Mouse (Mus musculus) lung, adult 2 months (tissue): ENCODE results near the gene Akr1c13. TPM values are rescaled to one million over a fixed set of nuclear protein-coding genes. Genes with fewer than 3 reads are reported as not detected.
A peak's percentile ranks its signal among the peaks of the same experiment; 100 is the strongest.
"Not testable (repeated sequence)": the region's sequence is repeated elsewhere in the genome, so short reads cannot be mapped to it uniquely, and the experiment has no call there.

Experiments used
- DNase-seq: peaks from one replicate; pipeline ENCODE4 v3.0.0; 2022
- H3K4me1 ChIP-seq: fragments of 200-500 bp; 2 replicates; pipeline ENCODE4 v1.6.1; 2011; ENCODE audit warnings: low read length; ENCODE audit not compliant: control insufficient read depth, insufficient read depth
- H3K4me3 ChIP-seq: fragments of 200-500 bp; replicated peaks from 2 replicates; pipeline ENCODE3; 2011; ENCODE audit warnings: low read depth, mild to moderate bottlenecking, control low read depth, low read length; ENCODE audit errors: extremely low read depth
- CTCF ChIP-seq: fragments of 200-500 bp; IDR thresholded peaks from 2 replicates; pipeline ENCODE4 v1.5.1; 2011; ENCODE audit warnings: mild to moderate bottlenecking, low read length, control low read depth; ENCODE audit not compliant: insufficient read depth
- POLR2A ChIP-seq: fragments of 200-500 bp; IDR thresholded peaks from 2 replicates; pipeline ENCODE4 v1.6.1; 2011; ENCODE audit warnings: low read depth, mild to moderate bottlenecking, control low read depth, low read length, borderline replicate concordance; ENCODE audit errors: extremely low read depth
- WGBS: fragments of 180-500 bp; shearing (Covaris S2); methylation state at CpG from one replicate; pipeline ENCODE4 v1.1.7; 2018; 5-methylcytosine and 5-hydroxymethylcytosine counted together
- polyA plus RNA-seq: library from polyadenylated mRNA; depleted of rRNA; stranded (reverse); fragments of >200 nt; gene quantifications from 2 replicates; pipeline ENCODE4 v1.2.3, GENCODE M21; 2012; rRNA removed

Akr1c13 gene
- 1.7 and 2.9 TPM in 2 replicates for polyA plus RNA-seq

GRCm38 (mm10) chr13:4190904-4191303 is at the start of gene Akr1c13:
Akr1c13 (plus strand) TSS chr13:4191150.
- Histone ChIP-seq H3K4me3 (peak within 1 kb of the TSS; percentile 10), H3K4me1 (no peaks in the 10 kb centered on the region; the same call in 1 of the 2 replicates)
- DNase-seq, result peak; percentile 7
- 36% methylated on average over 3 of the region's 3 CpGs for WGBS
- no peak for TF ChIP-seq POLR2A
- no peak for TF ChIP-seq CTCF

- Histone ChIP-seq H3K4me1 (no peaks in the 10 kb centered on the region), H3K4me3 (no peak overlapping the region)
- 64% methylated on average over 1 of the region's 1 CpGs for WGBS
- TF ChIP-seq CTCF (no peak), POLR2A (no peak)
- no peak for DNase-seq
Observed at GRCm38 (mm10) chr13:4144261-4144660, 46.7 kb upstream of the Akr1c13 start.

GRCm38 (mm10) chr13:4150518-4150917 is 40.4 kb upstream of the Akr1c13 start, which contains the start of gene Akr1c18:
Akr1c18 (minus strand) TSS chr13:4150654.
- no peak for DNase-seq
- WGBS, result 62% methylated on average over 5 of the region's 5 CpGs
- H3K4me1 ChIP-seq, result no peaks in the 10 kb centered on the region
- H3K4me3 ChIP-seq, result no peak within 1 kb of the TSS
- TF ChIP-seq CTCF, result no peak
- TF ChIP-seq POLR2A, result no peak

- no peak overlapping the region for H3K4me3 ChIP-seq
- TF ChIP-seq POLR2A (no peak), CTCF (no peak)
- H3K4me1 ChIP-seq, result no peaks in the 10 kb centered on the region
- DNase-seq, result no peak
- WGBS, result 48% methylated on average over 2 of the region's 2 CpGs
Observed at GRCm38 (mm10) chr13:4152908-4153307, 38.0 kb upstream of the Akr1c13 start.

- H3K4me3 ChIP-seq, result no peak overlapping the region
- TF ChIP-seq CTCF (no peak), POLR2A (no peak)
- DNase-seq, result no peak
- H3K4me1 ChIP-seq, result no peaks in the 10 kb centered on the region
- 64% methylated on average over 3 of the region's 3 CpGs for WGBS
Observed at GRCm38 (mm10) chr13:4153593-4153992, 37.4 kb upstream of the Akr1c13 start.

GRCm38 (mm10) chr13:4155286-4155685 is 35.7 kb upstream of the Akr1c13 start:
- 65% methylated on average over 2 of the region's 2 CpGs for WGBS
- no peak for TF ChIP-seq CTCF
- no peak for TF ChIP-seq POLR2A
- H3K4me1 ChIP-seq, result no peaks in the 10 kb centered on the region
- no peak overlapping the region for H3K4me3 ChIP-seq
- DNase-seq, result no peak

GRCm38 (mm10) chr13:4168006-4168405 is 22.9 kb upstream of the Akr1c13 start:
- H3K4me1 ChIP-seq, result peaks cover 2% of the 10 kb centered on the region; the same call in 1 of the 2 replicates
- 46% methylated on average over 1 of the region's 1 CpGs for WGBS
- DNase-seq, result no peak
- no peak overlapping the region for H3K4me3 ChIP-seq
- TF ChIP-seq POLR2A (no peak), CTCF (no peak)

GRCm38 (mm10) chr13:4172978-4173377 is 18.0 kb upstream of the Akr1c13 start:
- WGBS, result 20% methylated on average over 2 of the region's 2 CpGs
- Histone ChIP-seq H3K4me3 (no peak overlapping the region), H3K4me1 (peaks cover 2% of the 10 kb centered on the region; the same call in 1 of the 2 replicates)
- TF ChIP-seq CTCF (no peak), POLR2A (no peak)
- DNase-seq, result no peak

- not testable (repeated sequence) for DNase-seq, H3K4me3 ChIP-seq, H3K4me1 ChIP-seq
- WGBS, result 90% methylated on average over 4 of the region's 4 CpGs
Observed at GRCm38 (mm10) chr13:4181321-4181720, 9.6 kb upstream of the Akr1c13 start.

- no peaks in the 10 kb centered on the region for H3K4me1 ChIP-seq
- peak; percentile 12 for DNase-seq
- TF ChIP-seq POLR2A (no peak), CTCF (no peak)
- 60% methylated on average over 9 of the region's 9 CpGs for WGBS
- no peak overlapping the region for H3K4me3 ChIP-seq
Observed at GRCm38 (mm10) chr13:4183116-4183515, 7.8 kb upstream of the Akr1c13 start.

- DNase-seq, H3K4me3 ChIP-seq: not testable (repeated sequence)
- 82% methylated on average over 7 of the region's 7 CpGs for WGBS
Observed at GRCm38 (mm10) chr13:4186641-4187411, 4.1 kb upstream of the Akr1c13 start.

More at GRCm38 (mm10) chr13:4186641-4187411, 4.1 kb upstream of the Akr1c13 start:
- not testable (repeated sequence) for H3K4me1 ChIP-seq
